Mouse (Mus musculus) stomach, embryonic 14.5 days (tissue): ENCODE data around the gene Olfr93. TPM values are rescaled to one million over a fixed set of nuclear protein-coding genes. Genes with fewer than 3 reads are reported as not detected.
"Not testable (repeated sequence)": the region's sequence is repeated elsewhere in the genome, so short reads cannot be mapped to it uniquely, and the experiment has no call there.

Experiments
- ATAC-seq: fragments of 200-750 bp; cut with Nextera tagmentation; 2 replicates; pipeline ENCODE4 v1.8.0; 2017; ENCODE audit warnings: low read depth, moderate TSS enrichment; ENCODE audit not compliant: insufficient number of reproducible peaks, insufficient read depth, low FRiP score
- H3K27ac ChIP-seq: fragments of 300-500 bp; sonication (generic); 2 replicates; pipeline ENCODE4 v1.5.1; 2014; ENCODE audit warnings: mild to moderate bottlenecking, low read length, moderate library complexity, mixed read lengths
- H3K27me3 ChIP-seq: fragments of 300-500 bp; sonication (generic); 2 replicates; pipeline ENCODE4 v1.6.1; 2014; ENCODE audit warnings: low read length, control low read depth, mixed read lengths; ENCODE audit not compliant: control insufficient read depth, insufficient read depth
- H3K36me3 ChIP-seq: fragments of 300-500 bp; sonication (generic); 2 replicates; pipeline ENCODE4 v1.6.1; 2014; ENCODE audit warnings: mild to moderate bottlenecking, control low read depth, low read length, moderate library complexity, mixed read lengths; ENCODE audit not compliant: control insufficient read depth, insufficient read depth
- H3K4me1 ChIP-seq: fragments of 300-500 bp; sonication (generic); 2 replicates; pipeline ENCODE4 v1.6.1; 2014; ENCODE audit warnings: low read length, control low read depth, mixed read lengths; ENCODE audit not compliant: control insufficient read depth, insufficient read depth
- H3K4me2 ChIP-seq: fragments of 300-500 bp; sonication (generic); replicated peaks from 2 replicates; pipeline ENCODE4 v1.6.1; 2014; ENCODE audit warnings: low read depth, low read length, control low read depth
- H3K4me3 ChIP-seq: fragments of 300-500 bp; sonication (generic); 2 replicates; pipeline ENCODE4 v1.5.1; 2014; ENCODE audit warnings: low read depth, low read length, control low read depth
- H3K9ac ChIP-seq: fragments of 300-500 bp; sonication (generic); replicated peaks from 2 replicates; pipeline ENCODE4 v1.6.1; 2014; ENCODE audit warnings: low read depth, mild to moderate bottlenecking, control low read depth, low read length, moderate library complexity, mixed read lengths
- H3K9me3 ChIP-seq: fragments of 300-500 bp; sonication (generic); 2 replicates; pipeline ENCODE4 v1.6.1; 2016; ENCODE audit warnings: low read depth, low read length, control low read depth; ENCODE audit not compliant: control insufficient read depth
- WGBS: fragments of 180-500 bp; shearing (Covaris S2); extraction: QIAGEN DNeasy Blood & Tissue Kit; methylation state at CpG from one replicate; pipeline ENCODE4 v1.1.7; 2014; 5-methylcytosine and 5-hydroxymethylcytosine counted together
- polyA plus RNA-seq: library from polyadenylated mRNA; unstranded; fragments of >200 nt; fragmentation: Nextera tagmentation; extraction: Ambion mirVana; gene quantifications from 2 replicates; pipeline ENCODE4 v1.2.1, GENCODE M21; 2014

Olfr93 gene
- polyA plus RNA-seq, 1 experiment from 2014 or later: not detected

DNA sequence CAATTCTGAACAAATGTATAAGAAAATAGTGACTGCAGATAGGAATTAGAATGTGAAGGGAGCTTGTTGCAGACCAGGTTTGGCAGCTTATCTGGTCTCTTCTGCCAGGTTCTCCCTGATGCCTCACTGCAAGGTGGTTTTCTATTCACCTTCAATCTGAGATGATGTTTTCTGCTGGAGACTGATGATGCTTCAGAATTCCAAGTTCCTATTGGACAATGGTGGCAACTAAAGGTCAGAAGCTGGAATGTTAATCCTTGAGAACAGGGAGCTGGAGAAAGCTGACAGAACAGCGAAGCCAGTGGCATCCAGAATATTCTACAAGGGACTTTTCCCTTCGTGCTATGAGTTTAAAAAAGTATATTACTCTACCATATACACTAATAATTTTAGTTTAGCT is 29.4 kb upstream of the Olfr93 start:
- no peaks in the 10 kb centered on the region for H3K36me3 ChIP-seq
- H3K9ac ChIP-seq: no peak overlapping the region
- no peak overlapping the region for H3K4me2 ChIP-seq
- 35% methylated on average over 2 of the region's 2 CpGs for WGBS
- H3K4me3 ChIP-seq: no peak overlapping the region
- H3K27me3 ChIP-seq: no peaks in the 10 kb centered on the region
- H3K4me1 ChIP-seq: no peaks in the 10 kb centered on the region
- H3K9me3 ChIP-seq: no peaks in the 10 kb centered on the region
- H3K27ac ChIP-seq: no peak overlapping the region
- no peak for ATAC-seq

DNA sequence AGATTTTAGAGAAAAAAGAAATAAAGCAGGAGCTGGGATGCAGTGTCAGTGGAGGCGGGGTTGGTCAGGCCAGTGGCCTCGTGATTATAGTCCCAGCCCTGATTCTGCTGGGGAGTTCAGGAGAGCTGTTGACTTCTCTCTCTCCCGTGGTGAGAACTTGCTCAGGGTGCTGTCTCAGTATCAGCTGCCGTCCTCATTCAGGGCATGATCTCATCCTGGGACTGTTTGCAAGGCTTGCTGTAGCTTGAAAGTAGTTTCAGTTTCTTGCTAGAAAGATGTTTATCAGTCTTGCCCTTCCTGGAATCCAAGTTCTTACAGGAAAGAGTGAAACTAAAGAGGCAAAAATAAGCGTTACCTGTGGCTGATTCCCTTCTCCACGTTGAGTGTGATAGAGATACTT is 24.2 kb upstream of the Olfr93 start:
- Histone ChIP-seq H3K4me1 (no peaks in the 10 kb centered on the region), H3K36me3 (no peaks in the 10 kb centered on the region), H3K27me3 (no peaks in the 10 kb centered on the region), H3K27ac (no peak overlapping the region), H3K9ac (no peak overlapping the region), H3K9me3 (no peaks in the 10 kb centered on the region), H3K4me3 (no peak overlapping the region), H3K4me2 (no peak overlapping the region)
- ATAC-seq: no peak
- WGBS: 39% methylated on average over 6 of the region's 6 CpGs

DNA sequence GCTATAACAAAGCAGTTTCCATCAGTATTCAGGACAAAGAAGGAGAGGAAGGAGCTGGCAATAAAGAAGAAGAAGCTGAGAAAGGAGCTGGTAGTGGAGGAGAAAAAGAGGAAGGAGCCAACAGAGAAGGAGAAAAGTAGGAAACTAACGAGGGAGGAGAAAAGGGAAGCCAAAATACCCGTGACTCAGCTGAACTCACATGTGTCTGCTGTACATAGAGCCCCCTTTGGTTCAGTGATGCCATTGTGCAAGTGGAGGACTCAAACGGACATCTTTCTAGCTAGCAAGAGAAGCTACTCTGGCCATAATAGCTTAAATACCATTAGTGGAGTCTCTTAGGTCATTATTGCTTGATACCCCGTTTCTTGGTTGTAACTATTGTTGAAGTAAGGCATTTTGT is 29.9 kb downstream of the Olfr93 start:
- H3K4me2 ChIP-seq: not testable (repeated sequence)

DNA sequence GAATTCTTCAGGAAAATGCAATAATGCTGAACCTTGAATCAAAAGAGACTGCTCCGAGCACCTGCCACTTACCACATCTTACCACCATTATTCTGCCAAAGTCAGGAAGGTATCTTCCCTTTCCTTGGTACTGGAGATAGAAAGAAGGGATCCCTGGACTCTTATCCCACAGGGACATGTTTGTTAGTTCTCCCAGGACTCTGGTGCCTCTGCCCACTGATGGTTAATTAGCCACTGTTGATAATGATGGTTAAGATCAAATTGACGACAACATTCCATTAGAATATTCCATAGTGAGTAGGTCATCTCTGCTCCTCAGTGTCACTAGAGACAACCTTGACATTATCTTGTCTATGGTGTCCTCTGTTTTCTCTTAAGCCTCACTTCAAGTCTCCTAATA is 41.3 kb downstream of the Olfr93 start, which contains the start of gene Olfr92:
TSS of gene Olfr92 (minus strand) at position 101 of the 400 bp plus-strand sequence.
- Histone ChIP-seq H3K27me3 (no peaks in the 10 kb centered on the region), H3K36me3 (no peaks in the 10 kb centered on the region), H3K4me2 (no peak within 1 kb of the TSS), H3K27ac (no peak within 1 kb of the TSS), H3K9ac (no peak within 1 kb of the TSS), H3K4me3 (no peak within 1 kb of the TSS), H3K4me1 (no peaks in the 10 kb centered on the region), H3K9me3 (no peaks in the 10 kb centered on the region)
- ATAC-seq: no peak
- WGBS: 87% methylated on average over 2 of the region's 2 CpGs

More for the DNA sequence above, 29.9 kb downstream of the Olfr93 start:
- not testable (repeated sequence) for H3K4me3 ChIP-seq, H3K27me3 ChIP-seq, H3K27ac ChIP-seq, H3K4me1 ChIP-seq, H3K9ac ChIP-seq, H3K36me3 ChIP-seq, H3K9me3 ChIP-seq, ATAC-seq
- WGBS: 76% methylated on average over 4 of the region's 4 CpGs

DNA sequence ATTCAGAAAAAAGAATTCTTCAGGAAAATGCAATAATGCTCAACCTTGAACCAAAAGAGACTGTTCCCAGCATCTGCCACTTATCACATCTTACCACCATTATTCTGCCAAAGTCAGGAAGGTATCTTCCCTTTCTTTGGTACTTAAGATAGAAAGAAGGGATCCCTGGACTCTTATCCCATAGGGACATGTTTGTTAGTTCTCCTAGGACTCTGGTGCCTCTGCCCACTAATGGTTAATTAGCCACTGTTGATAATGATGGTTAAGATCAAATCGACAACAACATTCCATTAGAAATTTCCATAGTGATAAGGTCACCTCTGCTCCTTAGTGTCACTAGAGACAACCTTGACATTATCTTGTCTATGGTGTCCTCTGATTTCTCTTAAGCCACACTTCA is 63.1 kb downstream of the Olfr93 start, which contains the start of gene Olfr91:
TSS of gene Olfr91 (minus strand) at position 101 of the 400 bp plus-strand sequence.
- WGBS: 80% methylated on average over 1 of the region's 1 CpGs
- H3K9ac ChIP-seq: no peak within 1 kb of the TSS
- H3K4me2 ChIP-seq: no peak within 1 kb of the TSS
- H3K36me3 ChIP-seq: no peaks in the 10 kb centered on the region
- H3K27ac ChIP-seq: no peak within 1 kb of the TSS
- no peaks in the 10 kb centered on the region for H3K4me1 ChIP-seq
- no peak within 1 kb of the TSS for H3K4me3 ChIP-seq
- ATAC-seq: no peak
- no peaks in the 10 kb centered on the region for H3K27me3 ChIP-seq
- no peaks in the 10 kb centered on the region for H3K9me3 ChIP-seq

DNA sequence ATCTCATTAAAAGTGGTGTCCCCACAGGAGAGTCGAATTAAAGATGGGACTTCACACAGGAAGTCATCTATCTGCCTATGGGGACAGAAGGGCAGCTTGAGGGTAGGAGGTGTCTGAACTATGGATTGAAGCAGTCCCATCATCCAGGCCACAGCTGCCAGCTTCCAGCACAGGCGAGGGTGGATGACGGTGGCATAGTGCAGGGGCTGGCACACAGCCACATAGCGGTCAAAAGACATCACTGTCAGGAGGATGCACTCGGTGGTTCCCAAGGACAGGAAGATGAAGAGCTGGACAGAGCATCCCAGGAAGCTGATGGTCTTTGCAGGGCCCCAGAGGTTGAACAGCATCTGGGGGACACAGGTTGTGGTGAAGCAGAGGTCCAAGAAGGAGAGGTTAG is 68.0 kb downstream of the Olfr93 start:
- ATAC-seq: no peak
- Histone ChIP-seq H3K9ac (no peak overlapping the region), H3K4me3 (no peak overlapping the region), H3K36me3 (no peaks in the 10 kb centered on the region), H3K27ac (no peak overlapping the region), H3K9me3 (no peaks in the 10 kb centered on the region), H3K27me3 (no peaks in the 10 kb centered on the region), H3K4me1 (no peaks in the 10 kb centered on the region), H3K4me2 (no peak overlapping the region)
- 70% methylated on average over 5 of the region's 5 CpGs for WGBS

DNA sequence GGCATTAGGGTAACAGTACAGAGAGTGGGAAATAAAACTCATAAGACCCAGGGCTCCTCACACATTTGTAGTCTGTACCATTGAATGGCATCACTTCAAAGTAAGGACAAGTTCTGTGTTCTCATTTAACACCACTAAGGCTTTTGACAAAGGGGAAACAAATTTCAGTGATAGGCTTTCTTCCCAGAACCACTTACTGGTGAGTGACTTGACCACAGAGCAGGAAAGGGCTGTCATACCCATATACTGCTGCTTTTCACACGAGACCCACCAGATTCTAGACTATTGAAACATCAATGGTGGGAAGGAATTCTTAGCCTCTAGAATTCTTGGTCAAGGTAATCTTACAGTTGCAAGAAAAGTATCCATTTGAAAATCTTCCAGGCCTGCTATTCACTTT is 69.1 kb downstream of the Olfr93 start:
- H3K9me3 ChIP-seq: no peaks in the 10 kb centered on the region
- no peak overlapping the region for H3K9ac ChIP-seq
- ATAC-seq: no peak
- H3K4me3 ChIP-seq: no peak overlapping the region
- 70% methylated on average over 1 of the region's 1 CpGs for WGBS
- no peaks in the 10 kb centered on the region for H3K27me3 ChIP-seq
- H3K36me3 ChIP-seq: no peaks in the 10 kb centered on the region
- no peaks in the 10 kb centered on the region for H3K4me1 ChIP-seq
- H3K27ac ChIP-seq: no peak overlapping the region
- no peak overlapping the region for H3K4me2 ChIP-seq

Other genes with a start within 250 kb of the Olfr93 start
- 0.87 and 1.2 TPM in 2 replicates for gene Rnf39, start 218.6 kb downstream of the Olfr93 start, polyA plus RNA-seq
- 115 and 120 TPM in 2 replicates for gene Ppp1r11, start 209.8 kb downstream of the Olfr93 start, polyA plus RNA-seq
- gene Znrd1, start 202.9 kb downstream of the Olfr93 start, polyA plus RNA-seq: 92.4 and 97.2 TPM in 2 replicates
- gene Znrd1as, start 202.9 kb downstream of the Olfr93 start, polyA plus RNA-seq: 6.8 and 8.1 TPM in 2 replicates
- gene 2410137M14Rik, start 180.3 kb downstream of the Olfr93 start, polyA plus RNA-seq: not detected in 2 replicates
- gene H2-M5, start 172.0 kb downstream of the Olfr93 start, polyA plus RNA-seq: 0.49 and 0.74 TPM in 2 replicates
- 77.8 and 82.1 TPM in 2 replicates for gene Zfp57, start 160.3 kb downstream of the Olfr93 start, polyA plus RNA-seq
- gene Mog, start 138.1 kb downstream of the Olfr93 start, polyA plus RNA-seq: 0.19 and 0.20 TPM in 2 replicates
- gene Gabbr1, start 115.5 kb downstream of the Olfr93 start, polyA plus RNA-seq: 14.2 and 15.8 TPM in 2 replicates
- gene Olfr90, start 73.0 kb downstream of the Olfr93 start, polyA plus RNA-seq: not detected in 2 replicates
- gene Olfr91, start 63.2 kb downstream of the Olfr93 start, polyA plus RNA-seq: not detected in 2 replicates
- not detected in 2 replicates for gene Olfr92, start 41.4 kb downstream of the Olfr93 start, polyA plus RNA-seq
- gene Ubd, start 32.4 kb upstream of the Olfr93 start, polyA plus RNA-seq: not detected in 2 replicates
- gene Olfr94, start 39.5 kb upstream of the Olfr93 start, polyA plus RNA-seq: not detected in 2 replicates
- gene Olfr95, start 51.6 kb upstream of the Olfr93 start, polyA plus RNA-seq: not detected in 2 replicates
- not detected in 2 replicates for gene Olfr96, start 58.7 kb upstream of the Olfr93 start, polyA plus RNA-seq
- gene Olfr97, start 75.8 kb upstream of the Olfr93 start, polyA plus RNA-seq: not detected in 2 replicates
- not detected in 2 replicates for gene Olfr98, start 102.3 kb upstream of the Olfr93 start, polyA plus RNA-seq
- gene H2-M3, start 108.7 kb upstream of the Olfr93 start, polyA plus RNA-seq: 2.9 and 4.3 TPM in 2 replicates
- not detected in 2 replicates for gene Olfr99, start 122.0 kb upstream of the Olfr93 start, polyA plus RNA-seq
- not detected in 2 replicates for gene Olfr101, start 142.8 kb upstream of the Olfr93 start, polyA plus RNA-seq
- gene Olfr102, start 155.6 kb upstream of the Olfr93 start, polyA plus RNA-seq: not detected in 2 replicates
- not detected in 2 replicates for gene Olfr103, start 178.2 kb upstream of the Olfr93 start, polyA plus RNA-seq
- not detected in 2 replicates for gene Olfr104-ps, start 198.1 kb upstream of the Olfr93 start, polyA plus RNA-seq
- gene Olfr105-ps, start 217.5 kb upstream of the Olfr93 start, polyA plus RNA-seq: not detected in 2 replicates
- not detected in 2 replicates for gene Olfr106-ps, start 228.9 kb upstream of the Olfr93 start, polyA plus RNA-seq
- gene Olfr107, start 237.7 kb upstream of the Olfr93 start, polyA plus RNA-seq: not detected in 2 replicates